Mouse (Mus musculus) liver, embryonic 14.5 days (tissue): ENCODE data around the gene Mdk.

Experiments used
- CTCF ChIP-seq: IDR thresholded peaks from 2 replicates; pipeline ENCODE4 v1.5.1; 2016; ENCODE audit warnings: antibody characterized with exemption, low read depth, control low read depth
- EP300 ChIP-seq: IDR thresholded peaks from 2 replicates; pipeline ENCODE4 v1.6.1; 2016; ENCODE audit warnings: antibody characterized with exemption, low read depth

- TF ChIP-seq EP300 (no peak), CTCF (no peak)
These were observed 25.0 kb upstream of the Mdk start for GRCm38 (mm10) chr2:91957096-91957495.
